Mouse (Mus musculus): ENCODE results near the gene Dse. TPM values are rescaled to one million over a fixed set of nuclear protein-coding genes. Genes with fewer than 3 reads are reported as not detected.

The Dse gene
- polyA plus RNA-seq, 1 experiment from 2014 or later: 8.3 TPM

DNA sequence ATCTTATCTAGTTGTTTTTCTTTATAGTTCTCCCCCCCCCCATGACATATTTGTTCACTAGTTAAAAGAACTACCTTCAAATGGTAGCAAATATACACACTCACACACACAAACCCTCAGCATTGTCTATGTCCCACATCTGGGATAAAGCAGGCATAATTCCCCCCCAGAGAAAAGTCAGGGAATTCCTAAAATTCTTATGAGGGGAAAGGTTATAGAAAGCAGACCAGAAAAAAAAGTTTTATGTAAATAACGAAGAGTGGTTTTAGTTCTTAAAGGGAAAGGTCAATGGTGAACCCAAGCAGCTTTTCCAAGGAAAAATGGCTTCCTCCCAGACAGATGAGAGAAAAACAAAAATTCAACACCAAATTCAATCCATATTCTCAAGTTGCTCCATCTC, 22.6 kb downstream of the Dse start:
- Histone ChIP-seq H3K36me3 (ENCODE audit: control insufficient read depth, insufficient read depth, low read length) (no peaks in the 10 kb centered on the region), H3K4me1 (replicated peaks; ENCODE audit: control insufficient read depth, insufficient read depth) (peaks cover 2% of the 10 kb centered on the region; the same call in 1 of the 2 replicates), H3K27ac (replicated peaks) (no peak overlapping the region), H3K4me2 (replicated peaks; ENCODE audit: low read depth) (no peak overlapping the region), H3K9ac (ENCODE audit: low read length) (no peak overlapping the region), H3K9me3 (ENCODE audit: control insufficient read depth, low read length) (no peaks in the 10 kb centered on the region), H3K4me3 (ENCODE audit: low read depth, low read length) (no peak overlapping the region), H3K27me3 (ENCODE audit: control insufficient read depth, insufficient read depth, low read length) (no peaks in the 10 kb centered on the region)
- DNase-seq (ENCODE audit: low spot score): no peak
- no peak for TF ChIP-seq CTCF (IDR thresholded peaks at IDR 0.05; ENCODE audit: low read depth)
- no peak for TF ChIP-seq EP300 (optimal IDR thresholded peaks at IDR 0.05)
- 28% methylated on average over 1 of the region's 1 CpGs for WGBS
- no peak for ATAC-seq (ENCODE audit: low FRiP score, low TSS enrichment)

DNA sequence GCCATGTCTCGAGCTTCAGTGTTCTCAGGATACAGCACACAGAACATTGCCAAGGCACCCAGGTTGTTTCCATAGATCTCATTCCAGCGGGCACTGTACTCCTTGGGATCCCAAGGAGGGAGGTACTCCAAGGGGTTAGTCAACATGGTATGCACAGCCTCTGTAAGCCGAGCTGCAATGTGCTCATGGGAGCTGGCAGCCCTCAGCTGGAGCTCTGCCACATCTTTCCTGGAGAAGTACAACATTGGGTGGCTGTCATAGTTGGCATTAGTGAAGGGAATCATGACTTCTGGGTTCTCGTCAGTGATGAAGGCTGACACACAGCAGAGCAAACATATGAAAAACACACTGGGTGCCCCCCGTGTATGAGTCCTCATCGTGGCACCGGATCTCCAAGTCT, 23.8 kb downstream of the Dse start:
- DNase-seq (ENCODE audit: low spot score) (no peak), ATAC-seq (ENCODE audit: low FRiP score, low TSS enrichment) (no peak)
- no peaks in the 10 kb centered on the region for H3K9me3 ChIP-seq (ENCODE audit: control insufficient read depth, low read length)
- H3K4me2 ChIP-seq (replicated peaks; ENCODE audit: low read depth): no peak overlapping the region
- no peak overlapping the region for H3K4me3 ChIP-seq (ENCODE audit: low read depth, low read length)
- no peak for TF ChIP-seq CTCF (IDR thresholded peaks at IDR 0.05; ENCODE audit: low read depth)
- TF ChIP-seq EP300 (optimal IDR thresholded peaks at IDR 0.05): no peak
- H3K27ac ChIP-seq (replicated peaks): no peak overlapping the region
- no peak overlapping the region for H3K9ac ChIP-seq (ENCODE audit: low read length)
- WGBS: 79% methylated on average over 7 of the region's 7 CpGs
- peaks cover 2% of the 10 kb centered on the region; the same call in 1 of the 2 replicates for H3K4me1 ChIP-seq (replicated peaks; ENCODE audit: control insufficient read depth, insufficient read depth)
- no peaks in the 10 kb centered on the region for H3K36me3 ChIP-seq (ENCODE audit: control insufficient read depth, insufficient read depth, low read length)
- no peaks in the 10 kb centered on the region for H3K27me3 ChIP-seq (ENCODE audit: control insufficient read depth, insufficient read depth, low read length)

DNA sequence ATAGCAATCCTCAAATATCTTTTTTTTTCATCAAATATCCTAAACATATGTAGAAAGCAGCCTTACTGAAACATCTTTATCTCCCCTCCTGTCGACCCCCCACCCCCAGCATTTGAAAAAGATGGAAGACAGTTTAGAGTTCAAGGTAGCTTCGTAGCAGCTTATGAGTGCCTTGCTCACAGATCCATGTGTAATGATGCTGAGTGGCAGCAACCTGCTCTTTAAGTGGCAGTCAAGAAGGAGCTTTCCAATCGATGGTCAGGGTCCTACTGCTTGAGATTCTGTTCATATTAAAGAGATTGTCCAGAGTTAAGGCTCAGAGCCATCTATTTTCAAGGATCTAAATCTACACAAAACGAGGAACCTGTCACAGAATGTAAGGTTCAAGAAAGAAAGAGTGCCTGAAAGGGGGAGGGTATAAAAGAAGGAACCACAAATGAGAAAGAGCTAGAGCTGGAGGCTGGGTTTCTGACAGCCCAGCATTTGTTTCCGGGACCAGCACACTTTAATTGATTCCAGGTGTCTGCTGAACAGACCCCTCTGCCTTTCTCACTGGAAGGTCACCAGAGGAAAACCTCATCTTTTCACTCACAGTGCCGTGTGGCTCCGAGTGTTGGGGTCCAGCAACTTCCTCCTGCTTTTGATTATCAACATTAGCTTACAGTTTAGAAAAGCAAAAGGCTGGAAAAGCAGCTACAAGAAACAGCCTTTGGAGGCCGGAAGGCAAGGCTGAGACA, 31.5 kb downstream of the Dse start:
- WGBS: 36% methylated on average over 8 of the region's 8 CpGs
- Histone ChIP-seq H3K9ac (ENCODE audit: low read length) (no peak overlapping the region), H3K4me3 (ENCODE audit: low read depth, low read length) (no peak overlapping the region), H3K4me2 (replicated peaks; ENCODE audit: low read depth) (no peak overlapping the region), H3K9me3 (ENCODE audit: control insufficient read depth, low read length) (no peaks in the 10 kb centered on the region), H3K4me1 (replicated peaks; ENCODE audit: control insufficient read depth, insufficient read depth) (no peaks in the 10 kb centered on the region), H3K36me3 (ENCODE audit: control insufficient read depth, insufficient read depth, low read length) (no peaks in the 10 kb centered on the region), H3K27me3 (ENCODE audit: control insufficient read depth, insufficient read depth, low read length) (no peaks in the 10 kb centered on the region), H3K27ac (replicated peaks) (no peak overlapping the region)
- DNase-seq (ENCODE audit: low spot score) (no peak), ATAC-seq (ENCODE audit: low FRiP score, low TSS enrichment) (no peak)
- no peak for TF ChIP-seq CTCF (IDR thresholded peaks at IDR 0.05; ENCODE audit: low read depth)
- TF ChIP-seq EP300 (optimal IDR thresholded peaks at IDR 0.05): no peak

DNA sequence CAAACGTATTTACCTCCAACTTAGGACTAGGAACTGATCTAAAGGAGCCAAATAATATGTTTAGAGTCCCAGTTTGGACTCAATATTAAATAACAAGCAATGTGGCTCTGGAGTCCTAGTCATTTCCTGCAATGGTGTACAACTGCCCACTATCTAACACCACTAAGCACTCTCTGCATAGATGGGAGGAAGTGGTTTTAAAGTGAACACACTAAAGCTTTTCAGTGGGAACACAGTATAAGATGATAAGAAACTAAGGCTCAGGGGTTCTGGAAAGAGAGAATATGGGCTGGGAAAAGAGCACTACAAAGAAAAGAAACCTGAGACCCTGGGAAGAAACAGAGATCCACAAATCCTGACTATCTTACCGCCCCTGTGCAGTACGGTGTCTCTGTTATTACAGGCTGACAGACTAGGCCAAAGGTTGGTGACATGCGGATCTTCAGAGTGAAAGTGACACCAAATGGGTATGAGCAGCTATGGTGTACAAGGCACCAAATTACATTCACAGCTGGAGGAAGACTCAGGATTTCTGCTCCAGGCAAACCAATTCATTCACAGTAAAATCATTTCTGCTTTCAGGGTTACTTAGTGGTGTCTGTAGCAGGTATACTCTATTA, 34.7 kb downstream of the Dse start:
- no peaks in the 10 kb centered on the region for H3K9me3 ChIP-seq (ENCODE audit: control insufficient read depth, low read length)
- 72% methylated on average over 4 of the region's 4 CpGs for WGBS
- ATAC-seq (ENCODE audit: low FRiP score, low TSS enrichment): no peak

DNA sequence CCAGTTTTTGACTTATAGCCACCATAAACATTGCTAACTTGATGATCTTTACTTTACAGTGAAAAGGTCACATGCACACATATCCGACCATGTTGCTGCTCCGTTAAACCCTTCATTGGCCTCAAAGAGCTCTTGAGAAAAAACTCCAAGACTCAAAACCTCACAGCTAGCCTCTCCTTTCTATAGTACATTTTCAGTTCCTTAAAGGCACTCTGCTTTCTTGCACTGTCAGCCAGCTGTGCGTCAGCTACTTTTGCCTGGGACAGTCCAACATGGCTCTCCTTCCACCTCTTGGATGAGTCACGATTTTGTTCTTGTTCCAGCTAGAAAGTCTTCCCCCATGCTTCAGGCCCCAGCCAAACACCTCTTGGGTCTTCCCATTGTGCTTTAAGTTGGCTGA, 35.9 kb downstream of the Dse start:
- no peak for TF ChIP-seq CTCF (IDR thresholded peaks at IDR 0.05; ENCODE audit: low read depth)
- TF ChIP-seq EP300 (optimal IDR thresholded peaks at IDR 0.05): no peak
- H3K4me1 ChIP-seq (replicated peaks; ENCODE audit: control insufficient read depth, insufficient read depth): no peaks in the 10 kb centered on the region
- no peak overlapping the region for H3K4me3 ChIP-seq (ENCODE audit: low read depth, low read length)
- DNase-seq (ENCODE audit: low spot score) (no peak), ATAC-seq (ENCODE audit: low FRiP score, low TSS enrichment) (no peak)
- H3K27me3 ChIP-seq (ENCODE audit: control insufficient read depth, insufficient read depth, low read length): no peaks in the 10 kb centered on the region
- no peaks in the 10 kb centered on the region for H3K36me3 ChIP-seq (ENCODE audit: control insufficient read depth, insufficient read depth, low read length)
- no peaks in the 10 kb centered on the region for H3K9me3 ChIP-seq (ENCODE audit: control insufficient read depth, low read length)
- 75% methylated on average over 4 of the region's 4 CpGs for WGBS
- no peak overlapping the region for H3K4me2 ChIP-seq (replicated peaks; ENCODE audit: low read depth)
- no peak overlapping the region for H3K9ac ChIP-seq (ENCODE audit: low read length)
- H3K27ac ChIP-seq (replicated peaks): no peak overlapping the region

More for the DNA sequence above, 34.7 kb downstream of the Dse start:
- DNase-seq (ENCODE audit: low spot score): no peak
- no peak for TF ChIP-seq EP300 (optimal IDR thresholded peaks at IDR 0.05)
- no peak for TF ChIP-seq CTCF (IDR thresholded peaks at IDR 0.05; ENCODE audit: low read depth)
- Histone ChIP-seq H3K27me3 (ENCODE audit: control insufficient read depth, insufficient read depth, low read length) (no peaks in the 10 kb centered on the region), H3K27ac (replicated peaks) (no peak overlapping the region), H3K4me1 (replicated peaks; ENCODE audit: control insufficient read depth, insufficient read depth) (no peaks in the 10 kb centered on the region), H3K4me3 (ENCODE audit: low read depth, low read length) (no peak overlapping the region), H3K4me2 (replicated peaks; ENCODE audit: low read depth) (no peak overlapping the region), H3K36me3 (ENCODE audit: control insufficient read depth, insufficient read depth, low read length) (no peaks in the 10 kb centered on the region), H3K9ac (ENCODE audit: low read length) (no peak overlapping the region)

DNA sequence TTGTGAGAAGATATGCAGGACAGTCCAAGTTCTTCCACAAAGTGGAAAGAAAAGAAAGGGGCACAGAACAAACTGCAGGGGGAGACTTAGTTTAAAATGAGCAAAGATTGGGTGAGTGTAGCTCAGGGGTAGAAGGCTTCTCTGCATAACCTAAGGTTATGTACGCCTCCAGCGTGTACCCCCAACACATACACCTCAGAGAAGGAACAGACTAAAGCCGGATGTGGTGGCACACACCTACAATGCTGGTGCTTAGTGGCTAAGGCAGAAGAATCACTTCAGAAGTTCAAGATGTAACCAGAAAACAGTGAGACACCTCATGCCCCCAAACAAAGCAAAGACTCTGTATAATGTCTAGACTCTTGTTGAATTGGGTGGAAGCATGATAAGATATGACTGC, 36.3 kb downstream of the Dse start:
- H3K27ac ChIP-seq (replicated peaks): no peak overlapping the region
- no peak overlapping the region for H3K4me3 ChIP-seq (ENCODE audit: low read depth, low read length)
- TF ChIP-seq CTCF (IDR thresholded peaks at IDR 0.05; ENCODE audit: low read depth) (no peak), EP300 (optimal IDR thresholded peaks at IDR 0.05) (no peak)
- no peak overlapping the region for H3K9ac ChIP-seq (ENCODE audit: low read length)
- ATAC-seq (ENCODE audit: low FRiP score, low TSS enrichment): no peak
- no peaks in the 10 kb centered on the region for H3K36me3 ChIP-seq (ENCODE audit: control insufficient read depth, insufficient read depth, low read length)
- 94% methylated on average over 3 of the region's 3 CpGs for WGBS
- H3K27me3 ChIP-seq (ENCODE audit: control insufficient read depth, insufficient read depth, low read length): no peaks in the 10 kb centered on the region
- H3K4me1 ChIP-seq (replicated peaks; ENCODE audit: control insufficient read depth, insufficient read depth): no peaks in the 10 kb centered on the region
- H3K9me3 ChIP-seq (ENCODE audit: control insufficient read depth, low read length): no peaks in the 10 kb centered on the region
- DNase-seq (ENCODE audit: low spot score): no peak
- H3K4me2 ChIP-seq (replicated peaks; ENCODE audit: low read depth): no peak overlapping the region
